Mouse (Mus musculus): Measurements from ENCODE around the gene Ccnk.

Ccnk gene

DNA sequence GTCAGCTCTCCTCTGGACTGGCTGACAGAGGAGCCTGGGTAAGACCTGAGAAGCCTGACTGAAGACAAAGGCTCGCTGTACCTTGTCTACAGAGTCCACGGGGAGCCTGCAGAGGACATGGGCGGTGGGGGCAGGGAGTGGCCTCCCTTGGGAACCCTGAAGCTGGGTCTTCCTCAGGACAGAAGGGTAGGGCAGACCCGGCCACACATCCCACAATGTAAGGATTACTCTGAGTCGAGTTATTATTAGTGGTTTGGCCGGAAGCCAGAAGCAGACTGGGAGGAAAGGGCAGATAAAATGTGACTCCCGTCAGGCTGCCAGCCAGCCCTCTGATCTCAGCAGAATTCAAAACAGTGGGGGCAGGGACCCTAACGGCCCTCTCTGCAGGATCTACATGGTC, 65.4 kb downstream of the Ccnk start:
- ChIA-PET CTCF (interaction anchor here in 1 of 4 experiments (0.6 kb wide), 1 partner anchor 21 kb away, joined by 3 read pairs; no protein-coding TSS in a partner anchor), POLR2A (interaction anchor here in 3 of 4 experiments (0.6 to 1.5 kb wide), 4 partner anchors 12 to 40 kb away, joined by 3 to 7 read pairs (median 3); no protein-coding TSS in a partner anchor)

DNA sequence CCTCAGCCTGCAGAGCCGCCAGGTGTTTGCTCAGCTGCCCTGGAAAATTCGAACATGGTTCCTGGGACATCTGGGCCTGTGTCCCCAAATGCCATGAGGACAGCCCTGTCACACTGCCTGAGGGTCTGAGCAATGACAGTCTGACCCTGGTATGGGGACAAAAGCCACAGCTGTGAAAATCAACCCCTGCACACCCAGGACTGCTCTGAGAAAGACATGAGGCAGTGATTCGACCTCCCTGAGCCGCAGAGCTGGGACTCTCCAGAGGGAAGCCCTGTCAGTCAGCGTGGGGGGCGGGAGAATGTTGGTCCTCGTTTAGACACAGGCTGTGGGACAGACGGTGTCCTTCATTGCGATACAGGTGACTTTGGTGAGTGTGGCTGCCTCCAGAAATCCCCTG, 66.2 kb downstream of the Ccnk start:
- ChIA-PET POLR2A (interaction anchor here in 2 of 4 experiments (0.6 to 1.5 kb wide), 3 partner anchors 13 to 39 kb away, joined by 3 to 4 read pairs (median 3); no protein-coding TSS in a partner anchor), CTCF (interaction anchor here in 2 of 4 experiments (0.6 to 0.9 kb wide), 4 partner anchors 37 to 322 kb away, joined by 3 to 5 read pairs (median 3); no protein-coding TSS in a partner anchor)

DNA sequence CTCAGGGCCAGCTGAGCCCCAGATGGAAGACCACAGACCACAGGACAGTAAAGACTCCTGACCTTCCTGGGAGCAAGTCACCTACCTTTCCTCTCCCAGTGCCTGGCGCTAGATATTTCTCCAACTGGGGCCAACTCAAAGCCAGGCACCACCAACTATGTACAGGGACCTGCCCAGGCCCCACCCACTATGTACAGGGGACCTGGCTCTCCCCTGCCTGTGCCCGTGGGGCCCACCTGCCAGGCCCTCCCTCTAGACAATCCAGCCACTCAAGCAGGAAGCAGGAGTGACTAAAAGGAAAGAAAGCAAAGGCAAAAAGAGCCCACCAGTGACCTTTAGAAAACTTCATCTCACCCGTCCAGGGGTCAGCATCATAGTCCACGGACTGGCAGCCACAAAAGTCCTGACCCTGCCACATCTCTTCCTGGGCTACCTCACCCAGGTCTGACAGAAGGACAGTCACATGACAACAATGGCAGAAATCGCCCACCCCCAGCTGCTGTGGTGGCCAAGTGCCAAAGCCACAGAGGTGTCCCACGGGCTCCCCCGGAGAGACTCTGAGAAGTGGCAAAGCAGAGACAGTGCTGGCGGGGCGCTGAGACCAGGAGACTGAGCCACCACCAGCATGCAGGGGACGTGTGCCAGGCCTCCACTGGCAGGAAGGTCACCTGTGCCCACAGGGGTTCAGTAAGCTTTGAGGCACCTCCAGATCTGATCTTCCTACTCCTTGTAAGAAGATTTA, 67.6 kb downstream of the Ccnk start:
- ChIA-PET CTCF (no interaction called here), POLR2A (interaction anchor here in 1 of 4 experiments (0.6 to 1.0 kb wide), 3 partner anchors 12 to 36 kb away, joined by 3 to 4 read pairs (median 3); no protein-coding TSS in a partner anchor)

DNA sequence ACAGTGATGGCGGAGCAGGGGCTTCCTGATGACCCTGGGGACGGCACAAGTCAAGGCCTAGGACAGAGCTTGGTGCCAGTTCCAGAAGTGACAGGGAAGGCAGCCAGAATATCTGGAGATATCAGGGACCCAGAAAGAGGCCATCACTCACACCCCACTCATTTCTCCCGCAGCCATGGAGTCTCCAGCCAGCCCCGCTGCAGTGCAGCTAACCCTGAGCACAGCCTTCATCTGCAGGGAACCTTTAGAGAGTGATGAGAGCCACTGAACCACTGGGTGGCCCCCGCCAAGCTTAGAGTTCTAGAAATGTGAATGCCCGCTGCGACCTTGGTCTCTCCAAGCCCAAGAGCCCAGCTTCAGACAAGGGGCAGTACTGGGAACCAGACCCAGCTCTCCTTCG, 69.6 kb downstream of the Ccnk start:
- CTCF ChIA-PET: interaction anchor here in 2 of 4 experiments (0.6 to 1.1 kb wide), 3 partner anchors 34 to 579 kb away, joined by 3 to 5 read pairs (median 3); no protein-coding TSS in a partner anchor
- POLR2A ChIA-PET: interaction anchor here in 2 of 4 experiments (0.8 to 1.2 kb wide), 3 partner anchors 9 to 67 kb away, joined by 3 read pairs; no protein-coding TSS in a partner anchor

DNA sequence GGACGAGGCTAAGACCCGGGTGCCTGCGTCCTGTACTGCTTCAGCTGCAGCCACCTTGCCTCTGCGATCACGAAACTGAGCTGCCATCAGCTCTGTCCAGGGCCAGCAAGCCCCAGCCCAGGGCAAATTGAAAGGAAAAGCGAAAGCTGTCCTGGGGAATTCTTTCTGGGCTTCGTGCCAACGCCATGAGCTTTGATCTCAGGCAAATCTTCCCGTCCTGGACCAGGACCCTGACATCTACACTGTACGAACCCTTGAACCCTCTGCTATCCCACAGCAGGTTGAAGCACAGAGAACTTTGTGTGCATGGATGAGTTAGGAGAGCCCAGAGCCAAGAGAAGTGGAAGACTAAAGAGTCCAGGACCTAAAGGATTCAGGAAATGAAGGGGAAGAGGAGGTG, 70.1 kb downstream of the Ccnk start:
- CTCF ChIA-PET: interaction anchor here in 3 of 4 experiments (0.6 to 1.1 kb wide), 4 partner anchors 34 to 578 kb away, joined by 3 to 5 read pairs (median 4); no protein-coding TSS in a partner anchor

DNA sequence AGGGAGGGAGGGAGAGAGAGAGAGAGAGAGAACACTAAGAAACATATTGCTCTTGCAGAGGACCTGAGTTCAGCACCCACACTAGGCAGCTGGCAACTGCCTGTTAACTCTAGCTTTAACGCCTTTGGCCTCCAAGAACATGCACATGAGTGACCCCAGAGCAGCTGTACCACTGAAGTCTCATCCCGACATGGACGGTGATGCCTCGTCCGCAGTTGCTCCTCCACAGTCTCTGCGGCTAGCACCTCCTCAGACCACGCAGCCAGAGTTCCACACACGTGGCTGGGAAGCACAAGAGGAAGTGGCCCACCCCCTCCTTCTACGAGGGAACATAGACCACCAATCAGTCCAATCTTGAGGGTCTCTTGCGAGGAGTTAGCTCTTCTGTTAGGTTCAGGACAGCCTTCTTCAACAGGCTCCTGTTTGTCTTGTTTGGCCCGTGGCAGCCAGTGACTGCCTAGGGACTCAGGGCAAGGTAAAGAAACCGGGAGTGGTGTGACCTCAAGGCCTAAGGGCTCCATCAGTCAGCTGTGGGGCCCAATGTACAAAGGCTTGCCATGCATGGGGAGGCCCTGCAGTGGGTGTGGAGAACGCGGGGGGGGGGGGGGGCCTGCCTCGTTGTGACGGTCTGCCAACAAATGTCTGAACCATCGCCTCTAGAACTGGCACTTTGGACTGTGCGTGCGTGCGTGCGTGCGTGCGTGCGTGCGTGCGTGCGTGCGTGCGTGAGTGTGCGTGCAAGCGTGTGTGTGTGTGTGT, 71.8 kb downstream of the Ccnk start:
- POLR2A ChIA-PET: interaction anchor here in 2 of 4 experiments (0.9 to 1.6 kb wide), 5 partner anchors 14 to 71 kb away, joined by 3 to 5 read pairs (median 3); no protein-coding TSS in a partner anchor
- CTCF ChIA-PET: interaction anchor here in 2 of 4 experiments (0.7 to 1.6 kb wide), 3 partner anchors 34 to 236 kb away, joined by 3 to 4 read pairs (median 3); no protein-coding TSS in a partner anchor

More for the DNA sequence above, 70.1 kb downstream of the Ccnk start:
- POLR2A ChIA-PET: interaction anchor here in 2 of 4 experiments (0.8 to 1.2 kb wide), 3 partner anchors 8 to 67 kb away, joined by 3 read pairs; no protein-coding TSS in a partner anchor

DNA sequence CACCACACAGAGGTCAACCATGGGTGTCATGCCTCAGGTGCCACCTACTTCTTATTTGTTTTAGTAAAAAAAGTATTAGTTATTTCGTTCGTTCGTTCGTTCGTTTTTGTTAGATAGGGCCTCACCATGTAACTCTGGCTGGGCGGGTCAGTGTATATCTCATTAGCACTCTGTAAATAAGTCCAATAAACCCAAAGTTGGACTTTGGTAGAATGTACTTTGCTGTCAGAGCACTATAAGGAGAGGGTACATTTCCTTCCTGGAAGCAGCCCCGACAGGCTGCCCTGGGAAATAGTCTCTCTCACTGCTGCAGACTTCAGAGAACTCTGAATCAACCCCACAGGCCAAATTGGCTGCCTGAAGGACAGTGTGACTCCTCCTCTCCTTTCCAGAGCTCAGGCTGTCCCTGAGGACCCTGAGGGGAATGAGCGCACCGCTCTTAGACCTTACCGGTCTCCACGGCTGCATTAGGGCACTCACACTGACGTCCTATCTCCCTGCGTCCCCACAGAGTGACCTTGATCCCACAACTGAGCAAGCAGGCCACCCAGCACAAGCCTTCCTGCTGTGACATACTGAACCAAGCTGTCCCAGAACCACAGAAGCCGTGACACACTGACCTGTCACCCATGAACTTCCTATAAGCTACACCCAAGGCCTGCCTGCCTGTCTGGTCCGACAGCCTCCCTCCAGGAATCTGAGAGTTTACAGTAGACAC, 72.6 kb downstream of the Ccnk start:
- ChIA-PET POLR2A (interaction anchor here in 3 of 4 experiments (0.7 to 1.6 kb wide), 4 partner anchors 12 to 72 kb away, joined by 3 to 5 read pairs (median 4); no protein-coding TSS in a partner anchor), CTCF (interaction anchor here in 1 of 4 experiments (0.9 to 1.6 kb wide), 2 partner anchors 22 to 69 kb away, joined by 3 read pairs; no protein-coding TSS in a partner anchor)
